Mouse (Mus musculus) lung, postnatal 14 days (tissue): ENCODE data around the gene Cd5.
A peak's percentile ranks its signal among the peaks of the same experiment; 100 is the strongest.

Source experiments
- DNase-seq: peaks from one replicate; pipeline ENCODE4 v3.0.0; 2021

Cd5 gene

GRCm38 (mm10) chr19:10699851-10700250 is 39.0 kb downstream of the Cd5 start:
- DNase-seq = no peak

DNA sequence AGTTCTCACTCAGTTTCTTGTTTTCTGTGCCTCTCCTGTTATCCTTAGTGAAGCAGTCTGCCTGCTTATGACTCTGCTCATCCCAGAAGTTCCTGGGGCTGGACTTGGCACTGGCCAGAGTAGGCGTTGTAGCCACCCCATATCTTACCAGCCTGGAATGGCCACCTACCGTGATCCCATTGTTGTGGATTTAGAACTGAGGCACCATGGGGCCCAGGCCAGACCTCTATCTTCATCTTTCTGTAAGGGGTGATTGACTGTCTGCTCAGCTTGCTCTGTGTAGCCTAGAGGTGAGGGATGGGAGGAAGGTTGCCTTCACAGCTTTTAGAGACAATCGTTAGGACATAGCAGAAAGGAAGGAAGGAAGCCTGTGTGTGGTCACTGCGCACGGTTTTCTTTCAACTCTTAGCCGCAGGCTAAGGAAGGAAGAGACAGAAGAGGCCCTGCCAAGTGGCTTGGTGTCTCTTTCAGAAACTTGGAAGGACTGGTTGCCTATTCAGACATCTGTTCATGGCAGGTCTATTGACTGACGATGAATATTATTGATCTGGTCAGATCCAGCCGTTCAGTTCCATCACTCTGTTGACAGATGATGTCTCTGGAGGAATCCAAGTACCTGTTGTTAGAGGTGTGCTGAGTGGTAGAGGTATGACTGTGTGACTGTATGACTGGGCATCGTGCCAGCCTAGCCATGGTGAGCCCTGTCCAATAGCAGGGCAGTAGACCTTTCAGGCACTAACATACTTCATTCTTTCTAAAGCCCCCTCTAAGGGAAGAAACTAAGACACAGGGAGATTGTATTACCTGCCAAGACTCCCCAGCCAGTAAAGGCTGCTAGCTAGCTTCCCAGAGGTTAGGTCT is 40.4 kb downstream of the Cd5 start:
- DNase-seq = no peak

GRCm38 (mm10) chr19:10695801-10696200 is 43.0 kb downstream of the Cd5 start:
- no peak for DNase-seq

GRCm38 (mm10) chr19:10693926-10694682 is 44.7 kb downstream of the Cd5 start:
- DNase-seq = no peak

GRCm38 (mm10) chr19:10692361-10692760 is 46.4 kb downstream of the Cd5 start:
- no peak for DNase-seq

GRCm38 (mm10) chr19:10691660-10692059 is 47.1 kb downstream of the Cd5 start:
- no peak for DNase-seq

GRCm38 (mm10) chr19:10691121-10691520 is 47.7 kb downstream of the Cd5 start:
- DNase-seq = no peak

- peak; percentile 26 for DNase-seq
These were observed 48.5 kb downstream of the Cd5 start for GRCm38 (mm10) chr19:10690336-10690735.

- DNase-seq = peak; percentile 23
These were observed 49.2 kb downstream of the Cd5 start for GRCm38 (mm10) chr19:10689470-10690166.

DNA sequence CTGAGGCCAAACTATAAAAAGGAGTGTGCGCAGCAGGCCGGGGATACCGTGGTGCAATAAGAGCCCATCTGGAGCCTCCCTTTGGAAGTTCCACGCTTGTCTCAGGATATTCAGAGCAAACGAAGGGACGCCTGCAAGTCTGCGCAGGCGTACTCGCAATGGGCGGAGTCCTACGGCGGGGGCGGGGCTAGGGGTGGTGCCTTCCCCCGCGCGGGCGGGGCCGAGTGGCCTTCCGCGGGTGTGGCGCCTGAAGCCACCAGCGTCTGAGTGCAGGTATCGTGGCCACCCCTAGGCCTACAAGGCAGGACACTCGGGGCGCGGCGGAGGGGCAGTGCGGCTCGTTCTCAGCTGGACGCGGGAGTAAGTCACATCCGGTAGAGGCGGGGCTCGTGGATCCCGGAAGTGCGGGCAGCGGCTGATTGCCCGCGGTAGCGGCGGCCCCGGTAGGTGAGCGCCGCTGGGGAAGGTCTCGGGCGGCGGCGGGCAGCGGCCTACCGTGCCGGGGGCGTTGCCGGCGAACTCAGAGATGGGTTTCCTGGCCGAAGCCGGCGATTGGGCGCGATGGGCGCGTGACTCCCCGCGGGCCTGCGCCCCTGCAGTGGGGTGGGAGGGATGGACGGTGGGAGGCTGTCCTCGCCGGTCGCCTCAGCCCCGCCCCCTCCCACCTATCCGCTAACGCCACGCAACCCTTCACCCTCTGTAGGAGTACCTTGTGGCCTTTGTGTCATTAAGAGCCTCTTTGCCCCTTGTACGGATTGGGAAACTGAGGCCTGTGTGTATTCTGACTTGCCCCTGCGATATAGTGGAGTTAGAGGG is 50.1 kb downstream of the Cd5 start, which contains the start of gene Vps37c:
Vps37c (plus strand) TSS at position 199 of the 816 bp plus-strand sequence.
- DNase-seq = peak; percentile 97

- no peak for DNase-seq
These were observed 53.1 kb downstream of the Cd5 start for GRCm38 (mm10) chr19:10685727-10686126.

DNA sequence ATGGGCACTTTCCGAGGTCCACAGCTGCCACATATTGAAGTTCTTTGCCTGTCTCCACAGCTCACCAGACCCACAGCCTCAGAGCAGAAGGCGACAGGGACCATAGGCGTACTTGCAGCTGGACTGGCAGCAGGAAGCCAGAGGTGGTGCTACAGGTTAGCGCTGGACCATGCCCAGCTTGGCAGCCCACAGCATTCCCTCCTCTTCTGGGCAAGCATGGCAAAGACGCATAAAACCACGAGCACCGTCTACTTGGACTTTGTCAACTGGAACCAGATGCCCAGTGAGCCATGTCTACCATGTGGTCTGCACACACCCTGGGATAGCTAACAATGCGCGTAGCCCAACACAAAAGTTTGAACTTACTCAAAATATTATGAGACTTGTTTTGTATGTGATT is 53.7 kb downstream of the Cd5 start:
- no peak for DNase-seq

- DNase-seq = no peak
These were observed 57.2 kb downstream of the Cd5 start for GRCm38 (mm10) chr19:10681571-10681970.

- DNase-seq = no peak
These were observed 60.1 kb downstream of the Cd5 start for GRCm38 (mm10) chr19:10678772-10679067.

DNA sequence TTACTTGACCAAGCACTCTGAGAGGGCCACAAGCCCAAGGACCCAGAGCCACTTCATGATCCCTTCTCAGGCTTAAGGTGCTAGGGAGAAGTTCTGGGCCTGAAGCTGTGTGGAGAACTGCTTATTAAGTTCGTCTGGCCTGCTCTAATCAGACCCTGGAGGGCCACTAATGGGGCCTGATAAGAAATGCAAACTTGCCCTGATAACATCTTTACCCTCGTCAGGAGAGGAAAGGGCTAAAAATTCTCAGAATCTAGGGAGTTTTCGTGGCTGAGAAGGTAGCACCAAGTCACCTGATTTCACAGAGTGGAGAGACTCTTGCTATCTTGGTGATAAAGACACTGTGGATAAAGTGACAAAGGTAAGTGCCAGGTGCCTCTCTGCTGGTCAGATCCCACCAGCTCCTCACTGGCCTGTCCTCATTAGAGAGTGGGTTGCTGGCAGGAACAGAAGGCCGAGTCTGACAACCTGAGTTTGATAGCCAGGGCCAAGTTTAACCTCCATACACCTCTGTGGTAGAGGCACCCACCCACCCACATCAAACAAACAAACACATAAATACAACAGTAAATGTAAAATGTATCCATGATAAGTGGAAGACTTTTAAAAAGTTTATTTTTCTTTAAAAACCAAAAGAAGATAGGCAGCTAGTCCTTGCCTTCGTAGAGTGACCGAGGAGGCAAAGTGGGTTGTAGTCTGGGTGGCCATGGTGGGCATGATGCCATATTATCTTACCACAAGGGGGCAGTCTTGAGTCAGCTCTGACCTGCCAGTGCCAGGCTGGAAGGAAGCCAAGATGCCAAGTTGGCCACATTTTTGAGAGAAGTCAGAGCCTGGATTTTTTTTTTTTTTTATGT is 60.7 kb downstream of the Cd5 start, which contains the start of gene Pga5:
Pga5 (minus strand) TSS at position 157 of the 857 bp plus-strand sequence.
- peak; percentile 90 for DNase-seq

- DNase-seq = no peak
These were observed 62.1 kb downstream of the Cd5 start for GRCm38 (mm10) chr19:10676656-10677055.

DNA sequence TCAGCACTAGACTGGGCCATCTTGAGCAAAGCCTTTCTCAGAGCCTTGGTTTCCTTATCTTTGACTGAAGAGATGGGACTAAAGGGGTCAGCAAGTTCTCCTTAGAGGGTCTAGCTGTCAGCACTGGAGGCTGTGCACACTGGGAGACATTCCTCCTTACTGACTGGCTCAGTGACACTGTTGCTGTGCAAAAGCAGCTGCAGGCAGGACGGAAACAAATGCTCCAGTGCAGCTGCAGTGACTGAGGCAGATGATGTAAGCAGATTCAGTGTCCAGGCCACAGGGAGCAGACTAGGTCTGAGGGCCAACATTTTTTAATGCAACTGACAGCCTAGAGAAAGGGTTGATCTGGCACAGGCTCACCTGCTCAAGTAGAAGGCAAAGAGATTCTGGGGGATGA is 65.5 kb downstream of the Cd5 start:
- no peak for DNase-seq

DNA sequence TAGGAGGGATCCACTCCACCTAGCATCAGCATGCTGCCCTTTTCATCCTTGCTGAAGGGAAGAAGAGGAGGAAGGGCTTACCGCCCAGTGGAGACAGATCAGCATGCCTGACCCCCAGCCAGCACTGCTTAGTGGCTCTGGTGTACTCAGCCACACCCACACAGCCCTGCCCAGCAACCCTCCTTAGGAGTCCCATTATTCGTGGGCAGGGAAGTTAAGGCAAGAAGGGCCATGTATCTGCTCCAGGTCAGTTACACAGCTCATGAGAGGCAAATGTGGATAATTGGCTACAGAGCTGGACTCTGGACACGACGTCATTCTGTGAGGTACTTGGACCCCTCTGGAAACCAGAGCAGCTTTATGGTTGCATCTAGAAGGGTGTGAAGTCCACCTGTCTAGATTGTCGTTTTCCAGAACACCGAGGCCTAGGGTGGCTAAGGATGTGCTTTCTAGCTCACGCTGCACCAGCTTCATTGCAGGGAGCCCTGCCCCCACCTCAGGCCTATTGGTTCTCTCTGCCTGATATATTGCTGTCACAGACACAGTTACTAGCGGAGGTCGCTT is 66.9 kb downstream of the Cd5 start:
- DNase-seq = no peak

- no peak for DNase-seq
These were observed 67.5 kb downstream of the Cd5 start for GRCm38 (mm10) chr19:10671319-10671718.
